Mouse (Mus musculus): ENCODE measurements around the gene Abhd4. TPM values are rescaled to one million over a fixed set of nuclear protein-coding genes. Genes with fewer than 3 reads are reported as not detected.

Gene Abhd4
- polyA plus RNA-seq (2015; fragmentation: Nextera tagmentation; extraction: Ambion mirVana): 49.6 and 52.2 TPM in 2 replicates

DNA sequence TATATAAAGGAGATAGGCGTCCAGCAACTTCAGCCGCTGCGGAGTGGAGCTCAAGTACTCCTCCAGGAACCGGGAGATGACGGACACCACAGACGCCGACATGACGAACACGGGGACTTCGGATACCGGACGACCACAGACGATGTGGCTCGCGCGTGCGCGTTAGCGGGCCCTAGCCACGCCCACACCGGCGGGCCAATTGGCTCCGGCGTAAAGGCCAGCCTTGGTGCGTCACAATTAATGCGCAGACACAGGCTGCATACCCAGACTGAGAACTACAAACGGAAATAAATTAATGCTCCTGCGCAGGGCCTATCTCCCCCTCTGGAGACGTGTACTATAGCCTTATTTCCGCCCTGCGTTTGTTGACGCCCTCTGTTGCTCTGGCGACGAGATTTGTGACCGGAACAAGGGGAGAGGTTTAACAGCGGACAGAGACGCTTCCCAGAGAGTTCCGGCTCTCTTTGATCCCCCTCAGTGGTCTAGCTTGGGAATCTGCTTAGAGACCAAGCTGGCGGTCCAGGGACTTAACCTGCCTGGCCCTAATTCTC, at the start of gene Abhd4, which contains the start of gene Dad1:
Gene Abhd4 (plus strand): TSS at position 448 of the 551 bp plus-strand sequence.
Gene Dad1 (minus strand): TSS at position 364 of the 551 bp plus-strand sequence.
- under 1% methylated on average over 39 of the region's 39 CpGs for WGBS
- H3K4me1 ChIP-seq: peaks cover 51% of the 10 kb centered on the region
- peak; percentile 99 for ATAC-seq (ENCODE audit: borderline replicate concordance, extremely low read depth, low FRiP score, low TSS enrichment)

GRCm38 (mm10) chr14:54204311-54204710, 49.7 kb upstream of the Abhd4 start:
- no peaks in the 10 kb centered on the region for H3K27me3 ChIP-seq
- H3K36me3 ChIP-seq: no peaks in the 10 kb centered on the region
- no peaks in the 10 kb centered on the region for H3K9me3 ChIP-seq
- no peak overlapping the region for H3K27ac ChIP-seq
- no peak for ATAC-seq (ENCODE audit: borderline replicate concordance, extremely low read depth, low FRiP score, low TSS enrichment)
- 57% methylated on average over 8 of the region's 8 CpGs for WGBS
- no peak overlapping the region for H3K4me2 ChIP-seq
- peaks cover 12% of the 10 kb centered on the region; the same call in 1 of the 2 replicates for H3K4me1 ChIP-seq
- H3K9ac ChIP-seq: no peak overlapping the region
- no peak overlapping the region for H3K4me3 ChIP-seq

More for the DNA sequence above, at the start of gene Abhd4, which contains the start of gene Dad1:
- Histone ChIP-seq H3K27me3 (no peaks in the 10 kb centered on the region), H3K4me3 (peak within 1 kb of the TSS; percentile 89), H3K36me3 (no peaks in the 10 kb centered on the region), H3K9me3 (no peaks in the 10 kb centered on the region), H3K9ac (peak within 1 kb of the TSS; percentile 77), H3K27ac (peak within 1 kb of the TSS; percentile 87), H3K4me2 (peak within 1 kb of the TSS; percentile 65)

DNA sequence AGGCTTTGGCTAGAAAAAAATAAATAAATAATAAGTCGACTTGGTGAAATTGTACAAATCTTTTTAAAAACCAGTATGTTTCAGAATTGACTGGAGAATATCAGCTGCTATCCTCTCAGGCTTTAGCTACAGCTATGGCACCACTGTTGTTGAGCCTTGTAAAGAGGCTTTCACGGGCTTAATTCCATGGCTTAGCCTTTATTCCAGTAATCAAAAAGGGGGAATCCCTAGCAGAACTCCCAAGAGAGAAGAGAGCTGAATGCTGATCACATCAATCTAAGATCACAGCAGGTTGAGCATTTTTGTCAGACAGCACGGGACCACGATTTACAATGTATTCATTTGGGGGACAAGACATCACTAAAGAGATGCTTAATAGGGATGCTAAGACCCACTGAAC, 49.2 kb upstream of the Abhd4 start:
- H3K9me3 ChIP-seq: no peaks in the 10 kb centered on the region
- 75% methylated on average over 4 of the region's 4 CpGs for WGBS
- no peak for ATAC-seq (ENCODE audit: borderline replicate concordance, extremely low read depth, low FRiP score, low TSS enrichment)

DNA sequence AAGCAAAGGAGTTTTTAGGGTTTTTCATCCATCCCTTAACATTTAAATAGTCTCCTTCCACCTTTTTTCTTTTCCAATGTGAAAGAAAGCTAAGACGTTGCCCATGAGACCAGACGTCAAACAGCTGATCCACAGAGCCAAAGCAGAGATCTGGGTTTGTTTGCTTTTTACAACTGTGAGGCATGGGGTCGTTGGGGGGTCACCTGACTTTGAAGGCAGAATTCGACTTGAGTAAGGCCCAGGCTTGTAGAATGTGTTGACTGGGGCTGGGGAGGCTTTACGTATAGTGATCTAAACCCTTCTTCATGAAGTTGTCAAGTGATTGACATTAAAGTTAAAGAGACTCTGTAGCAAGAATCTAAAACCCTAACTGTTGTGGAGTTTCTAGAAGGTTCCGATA, 48.1 kb upstream of the Abhd4 start:
- Histone ChIP-seq H3K4me1 (peaks cover 12% of the 10 kb centered on the region; the same call in 1 of the 2 replicates), H3K4me2 (no peak overlapping the region), H3K36me3 (no peaks in the 10 kb centered on the region), H3K9ac (no peak overlapping the region), H3K4me3 (no peak overlapping the region), H3K27ac (no peak overlapping the region), H3K9me3 (no peaks in the 10 kb centered on the region), H3K27me3 (no peaks in the 10 kb centered on the region)
- no peak for ATAC-seq (ENCODE audit: borderline replicate concordance, extremely low read depth, low FRiP score, low TSS enrichment)
- WGBS: 42% methylated on average over 6 of the region's 6 CpGs

More for the DNA sequence above, 49.2 kb upstream of the Abhd4 start:
- H3K9ac ChIP-seq: no peak overlapping the region
- no peak overlapping the region for H3K27ac ChIP-seq
- peaks cover 12% of the 10 kb centered on the region; the same call in 1 of the 2 replicates for H3K4me1 ChIP-seq
- no peak overlapping the region for H3K4me2 ChIP-seq
- no peaks in the 10 kb centered on the region for H3K27me3 ChIP-seq
- H3K4me3 ChIP-seq: no peak overlapping the region
- H3K36me3 ChIP-seq: no peaks in the 10 kb centered on the region

- no peak overlapping the region for H3K4me2 ChIP-seq
- H3K4me3 ChIP-seq: no peak overlapping the region
- no peak overlapping the region for H3K27ac ChIP-seq
- H3K27me3 ChIP-seq: no peaks in the 10 kb centered on the region
- H3K9ac ChIP-seq: no peak overlapping the region
- 80% methylated on average over 5 of the region's 5 CpGs for WGBS
- ATAC-seq (ENCODE audit: borderline replicate concordance, extremely low read depth, low FRiP score, low TSS enrichment): no peak
- H3K4me1 ChIP-seq: peaks cover 12% of the 10 kb centered on the region; the same call in 1 of the 2 replicates
- no peaks in the 10 kb centered on the region for H3K36me3 ChIP-seq
- no peaks in the 10 kb centered on the region for H3K9me3 ChIP-seq
Measured at GRCm38 (mm10) chr14:54206309-54206708, 47.7 kb upstream of the Abhd4 start.

GRCm38 (mm10) chr14:54206750-54207550, 47.0 kb upstream of the Abhd4 start:
- Histone ChIP-seq H3K4me3 (no peak overlapping the region), H3K9me3 (no peaks in the 10 kb centered on the region), H3K4me1 (peaks cover 12% of the 10 kb centered on the region; the same call in 1 of the 2 replicates), H3K27me3 (no peaks in the 10 kb centered on the region), H3K27ac (no peak overlapping the region), H3K9ac (no peak overlapping the region), H3K4me2 (no peak overlapping the region), H3K36me3 (no peaks in the 10 kb centered on the region)
- WGBS: 38% methylated on average over 15 of the region's 15 CpGs
- ATAC-seq (ENCODE audit: borderline replicate concordance, extremely low read depth, low FRiP score, low TSS enrichment): no peak

DNA sequence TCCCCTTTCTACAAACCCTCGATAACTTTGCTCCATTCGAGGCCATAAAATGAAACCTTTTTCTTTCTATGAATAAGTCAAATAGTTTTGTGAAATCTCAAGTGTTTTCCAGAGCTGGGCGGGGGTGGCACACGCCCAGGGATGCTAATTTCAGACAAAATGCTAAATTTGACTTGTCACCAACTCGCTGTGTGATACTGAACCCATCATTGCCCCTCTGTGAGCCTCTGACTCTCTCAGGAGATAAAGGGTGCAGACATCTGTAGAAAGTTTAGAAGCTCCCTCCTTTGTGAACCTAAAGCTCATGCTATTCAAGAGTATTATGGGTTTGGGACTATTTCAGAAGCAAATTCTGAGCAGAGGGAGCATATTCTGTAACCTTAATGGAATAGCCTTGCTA, 46.1 kb upstream of the Abhd4 start:
- 66% methylated on average over 5 of the region's 5 CpGs for whole genome bisulfite sequencing
- no peak for ATAC-seq (ENCODE audit: borderline replicate concordance, extremely low read depth, low FRiP score, low TSS enrichment)
- Histone ChIP-seq H3K9ac (no peak overlapping the region), H3K9me3 (no peaks in the 10 kb centered on the region), H3K4me1 (peaks cover 12% of the 10 kb centered on the region; the same call in 1 of the 2 replicates), H3K27ac (no peak overlapping the region), H3K4me2 (no peak overlapping the region), H3K36me3 (no peaks in the 10 kb centered on the region), H3K27me3 (no peaks in the 10 kb centered on the region), H3K4me3 (no peak overlapping the region)

DNA sequence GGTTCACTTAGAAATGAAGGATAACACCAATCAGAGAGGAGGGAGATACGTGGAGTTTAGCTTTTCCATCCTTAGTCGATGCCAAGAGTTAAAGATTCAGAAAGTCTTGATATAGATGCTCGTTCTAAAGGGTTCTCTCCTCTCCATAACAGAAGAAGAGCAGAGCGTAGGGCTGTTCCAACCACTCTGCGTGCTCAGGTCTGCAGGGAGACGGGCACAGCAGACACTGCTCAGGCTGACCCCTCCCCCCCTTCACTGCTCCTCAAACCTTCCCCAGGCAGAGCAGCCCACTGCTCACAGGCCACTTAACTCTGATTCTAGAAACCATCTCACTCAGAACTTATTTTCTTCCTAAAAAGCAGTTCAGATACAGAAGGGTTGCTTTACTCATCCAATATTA, 45.2 kb upstream of the Abhd4 start:
- 67% methylated on average over 6 of the region's 6 CpGs for WGBS
- Histone ChIP-seq H3K27ac (no peak overlapping the region), H3K27me3 (no peaks in the 10 kb centered on the region), H3K9me3 (no peaks in the 10 kb centered on the region), H3K4me3 (no peak overlapping the region), H3K9ac (no peak overlapping the region), H3K4me1 (peaks cover 12% of the 10 kb centered on the region; the same call in 1 of the 2 replicates), H3K36me3 (no peaks in the 10 kb centered on the region), H3K4me2 (no peak overlapping the region)
- ATAC-seq (ENCODE audit: borderline replicate concordance, extremely low read depth, low FRiP score, low TSS enrichment): no peak

- Histone ChIP-seq H3K36me3 (no peaks in the 10 kb centered on the region), H3K4me3 (no peak overlapping the region), H3K27ac (no peak overlapping the region), H3K4me1 (peaks cover 19% of the 10 kb centered on the region; the same call in 1 of the 2 replicates), H3K27me3 (no peaks in the 10 kb centered on the region), H3K9ac (no peak overlapping the region), H3K9me3 (no peaks in the 10 kb centered on the region), H3K4me2 (no peak overlapping the region)
- ATAC-seq (ENCODE audit: borderline replicate concordance, extremely low read depth, low FRiP score, low TSS enrichment): no peak
- WGBS: 55% methylated on average over 5 of the region's 5 CpGs
Measured at GRCm38 (mm10) chr14:54209932-54210331, 44.1 kb upstream of the Abhd4 start.

DNA sequence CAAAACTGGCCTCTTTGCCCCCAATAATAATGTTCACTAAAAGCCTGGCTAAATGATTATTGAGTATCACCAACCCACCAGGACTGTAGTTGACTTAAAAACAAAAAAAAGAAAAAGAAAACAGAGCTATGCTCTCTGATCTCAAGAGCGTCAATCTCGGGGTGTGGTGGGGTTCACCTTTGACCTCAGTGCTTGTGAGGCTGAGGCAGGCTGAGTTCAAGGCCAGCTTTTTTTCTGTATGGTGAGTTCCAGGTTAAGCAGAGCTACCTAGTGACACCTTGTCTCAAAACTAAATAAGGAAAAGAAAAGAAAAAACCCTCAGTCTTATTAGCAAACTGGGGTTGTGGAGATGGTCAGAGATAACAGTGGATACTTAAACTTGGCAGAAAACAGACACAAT, 43.6 kb upstream of the Abhd4 start:
- Histone ChIP-seq H3K9me3 (no peaks in the 10 kb centered on the region), H3K4me2 (no peak overlapping the region), H3K9ac (no peak overlapping the region), H3K27ac (no peak overlapping the region), H3K4me3 (no peak overlapping the region), H3K4me1 (peaks cover 21% of the 10 kb centered on the region; the same call in 1 of the 2 replicates), H3K27me3 (no peaks in the 10 kb centered on the region), H3K36me3 (no peaks in the 10 kb centered on the region)
- WGBS: 89% methylated on average over 2 of the region's 2 CpGs
- no peak for ATAC-seq (ENCODE audit: borderline replicate concordance, extremely low read depth, low FRiP score, low TSS enrichment)

- Histone ChIP-seq H3K4me3 (no peak overlapping the region), H3K36me3 (no peaks in the 10 kb centered on the region), H3K27ac (no peak overlapping the region), H3K9ac (no peak overlapping the region), H3K4me2 (no peak overlapping the region), H3K27me3 (no peaks in the 10 kb centered on the region), H3K4me1 (peaks cover 21% of the 10 kb centered on the region; the same call in 1 of the 2 replicates), H3K9me3 (no peaks in the 10 kb centered on the region)
- WGBS: 86% methylated on average over 8 of the region's 8 CpGs
- ATAC-seq (ENCODE audit: borderline replicate concordance, extremely low read depth, low FRiP score, low TSS enrichment): no peak
Measured at GRCm38 (mm10) chr14:54211199-54211598, 42.8 kb upstream of the Abhd4 start.

DNA sequence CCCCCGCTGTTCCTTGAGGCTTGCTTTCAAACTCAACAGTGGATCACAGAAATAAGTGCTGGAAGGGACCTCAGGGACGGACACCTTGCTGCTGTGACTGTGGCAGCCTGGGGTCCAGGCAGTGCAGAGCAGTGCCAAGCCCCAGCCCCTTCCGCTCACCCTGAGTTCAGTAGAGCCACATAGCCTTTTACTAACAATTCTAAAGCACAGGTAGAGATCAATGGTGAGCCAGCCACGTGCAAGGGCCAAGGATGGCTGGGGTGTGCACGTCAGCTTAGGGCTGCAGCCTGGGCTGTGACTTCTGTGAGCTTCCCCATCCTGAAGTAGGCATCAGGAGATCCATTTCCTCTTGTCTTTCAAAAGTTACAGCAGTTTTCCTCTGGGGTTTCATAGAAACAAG, 42.2 kb upstream of the Abhd4 start:
- Histone ChIP-seq H3K27ac (no peak overlapping the region), H3K9me3 (no peaks in the 10 kb centered on the region), H3K4me1 (peaks cover 20% of the 10 kb centered on the region; the same call in 1 of the 2 replicates), H3K9ac (no peak overlapping the region), H3K36me3 (no peaks in the 10 kb centered on the region), H3K4me2 (no peak overlapping the region), H3K4me3 (no peak overlapping the region), H3K27me3 (no peaks in the 10 kb centered on the region)
- WGBS: 85% methylated on average over 5 of the region's 5 CpGs
- ATAC-seq (ENCODE audit: borderline replicate concordance, extremely low read depth, low FRiP score, low TSS enrichment): no peak

Measured in lung, embryonic 15.5 days (tissue).